Mouse (Mus musculus) embryonic fibroblast, embryonic 13.5 days (primary cell): ENCODE measurements around the gene Fbxo47.

Experiments
- CTCF ChIP-seq: IDR thresholded peaks from 2 replicates; pipeline ENCODE4 v1.5.1; 2011; ENCODE audit warnings: mild to moderate bottlenecking, control low read depth, low read length, moderate library complexity, borderline replicate concordance; ENCODE audit not compliant: insufficient read depth
- POLR2A ChIP-seq: IDR thresholded peaks from 2 replicates; pipeline ENCODE4 v1.6.1; 2011; ENCODE audit warnings: low read depth, mild to moderate bottlenecking, control low read depth, low read length, moderate library complexity

DNA sequence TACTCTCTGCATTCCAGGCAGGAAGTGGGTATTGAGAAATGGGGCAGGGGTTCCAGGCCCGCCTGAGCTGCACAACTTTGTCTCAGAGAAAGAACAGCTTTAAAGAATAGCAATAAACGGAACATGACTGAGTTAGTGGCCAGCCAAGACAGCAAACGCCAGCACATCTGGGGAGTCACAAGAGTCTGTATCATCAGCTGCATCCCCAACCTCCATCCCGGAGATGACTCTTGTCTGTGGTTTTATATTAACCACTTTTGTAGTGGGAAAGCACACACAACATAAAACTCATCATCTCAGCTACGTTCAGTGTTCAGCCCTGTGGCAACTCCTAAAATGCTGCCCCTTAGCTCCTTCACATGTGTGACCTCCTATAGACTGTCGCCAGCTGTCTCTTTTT lies 17.9 kb upstream of the Fbxo47 start:
- no peak for TF ChIP-seq POLR2A
- TF ChIP-seq CTCF, result no peak
